Mouse (Mus musculus) lung, postnatal 0 days (tissue): ENCODE data around the gene Mcfd2.

Experiments used
- CTCF ChIP-seq: IDR thresholded peaks from 2 replicates; pipeline ENCODE4 v1.5.1; 2016; ENCODE audit warnings: antibody characterized with exemption, mild to moderate bottlenecking
- EP300 ChIP-seq: IDR thresholded peaks from 2 replicates; pipeline ENCODE4 v1.6.1; 2016; ENCODE audit warnings: antibody characterized with exemption, mild to moderate bottlenecking, control low read depth

- TF ChIP-seq CTCF, result no peak
- TF ChIP-seq EP300, result no peak
Measured at GRCm38 (mm10) chr17:87237826-87238225, 27.9 kb downstream of the Mcfd2 start.
